Mouse (Mus musculus) thymus, adult 2 months (tissue): ENCODE results near the gene Limk1. TPM values are rescaled to one million over a fixed set of nuclear protein-coding genes. Genes with fewer than 3 reads are reported as not detected.

Experiments used
- DNase-seq: peaks from one replicate; pipeline ENCODE4 v3.0.0; 2021
- H3K27ac ChIP-seq: fragments of 200-500 bp; 2 replicates; pipeline ENCODE4 v1.5.1; 2012; ENCODE audit warnings: low read length, control low read depth; ENCODE audit not compliant: control insufficient read depth, insufficient read depth
- H3K27me3 ChIP-seq: fragments of 200-500 bp; 2 replicates; pipeline ENCODE4 v1.6.1; 2012; ENCODE audit warnings: mild to moderate bottlenecking, low read length, moderate library complexity, mixed read lengths; ENCODE audit not compliant: control insufficient read depth, insufficient read depth
- H3K36me3 ChIP-seq: fragments of 200-500 bp; 2 replicates; pipeline ENCODE4 v1.6.1; 2012; ENCODE audit warnings: mild to moderate bottlenecking, low read length, moderate library complexity; ENCODE audit not compliant: control insufficient read depth, insufficient read depth
- H3K4me1 ChIP-seq: fragments of 200-500 bp; replicated peaks from 2 replicates; pipeline ENCODE4 v1.6.1; 2012; ENCODE audit warnings: low read length; ENCODE audit not compliant: control insufficient read depth, insufficient read depth
- H3K4me3 ChIP-seq: fragments of 200-500 bp; 2 replicates; pipeline ENCODE4 v1.5.1; 2012; ENCODE audit warnings: mild to moderate bottlenecking, low read length, control low read depth, moderate library complexity; ENCODE audit not compliant: control insufficient read depth, insufficient read depth
- CTCF ChIP-seq: fragments of 200-500 bp; IDR thresholded peaks from 2 replicates; pipeline ENCODE4 v1.5.1; 2012; ENCODE audit warnings: mild to moderate bottlenecking, control low read depth, low read length, moderate library complexity, borderline replicate concordance; ENCODE audit not compliant: control insufficient read depth, poor library complexity, insufficient read depth; ENCODE audit errors: extremely low read depth
- POLR2A ChIP-seq: fragments of 200-500 bp; IDR thresholded peaks from 2 replicates; pipeline ENCODE4 v1.6.1; 2012; ENCODE audit warnings: mild to moderate bottlenecking, low read length, control low read depth, moderate library complexity; ENCODE audit not compliant: control insufficient read depth, poor library complexity, insufficient read depth; ENCODE audit errors: extremely low read depth
- WGBS: fragments of 180-500 bp; shearing (Covaris S2); methylation state at CpG from one replicate; pipeline ENCODE4 v1.1.7; 2018; 5-methylcytosine and 5-hydroxymethylcytosine counted together
- polyA plus RNA-seq: library from polyadenylated mRNA; depleted of rRNA; stranded (reverse); fragments of >200 nt; gene quantifications from 2 replicates; pipeline ENCODE4 v1.2.3, GENCODE M21; 2012

The Limk1 gene
- polyA plus RNA-seq, 1 experiment = 31.8 TPM

DNA sequence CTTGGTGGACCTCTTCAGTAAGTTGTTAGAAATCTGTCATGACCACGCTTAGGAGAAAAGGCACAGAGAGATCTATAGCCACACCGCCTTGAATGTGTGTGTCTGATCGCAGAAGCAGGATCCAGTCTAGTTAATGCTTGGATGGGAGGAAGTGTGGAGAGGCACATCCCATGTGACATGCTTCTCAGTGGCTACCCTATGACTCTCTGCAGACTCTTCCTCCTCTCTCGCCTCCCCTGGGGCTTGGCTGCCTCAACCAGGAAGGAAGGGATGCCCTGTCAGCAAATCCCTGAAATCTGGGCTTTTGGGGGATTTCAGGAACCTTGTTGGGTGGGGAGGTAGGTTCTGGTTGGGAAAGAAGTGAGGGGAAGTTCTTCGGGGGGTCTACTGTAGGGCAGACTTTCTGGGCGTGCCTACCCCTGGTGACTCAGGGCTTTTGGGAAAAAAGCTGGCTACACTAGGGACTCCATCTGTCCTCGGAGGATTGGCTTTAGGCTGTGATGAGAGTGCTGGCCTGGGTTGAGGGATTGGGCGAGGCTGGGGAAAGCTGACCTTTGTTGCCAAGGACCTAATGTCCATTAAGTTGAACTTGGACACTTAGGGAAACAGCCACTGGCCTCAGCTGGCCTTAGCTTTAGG, 38.7 kb upstream of the Limk1 start:
- Histone ChIP-seq H3K4me3 (no peak overlapping the region), H3K4me1 (no peaks in the 10 kb centered on the region), H3K27ac (no peak overlapping the region), H3K27me3 (no peaks in the 10 kb centered on the region), H3K36me3 (no peaks in the 10 kb centered on the region)
- 71% methylated on average over 8 of the region's 8 CpGs for WGBS
- TF ChIP-seq POLR2A = no peak
- no peak for TF ChIP-seq CTCF
- no peak for DNase-seq

GRCm38 (mm10) chr5:134725299-134725698, 36.9 kb upstream of the Limk1 start:
- 72% methylated on average over 4 of the region's 4 CpGs for WGBS
- no peak overlapping the region for H3K4me3 ChIP-seq
- peaks cover 2% of the 10 kb centered on the region; the same call in 1 of the 2 replicates for H3K27me3 ChIP-seq
- DNase-seq = no peak
- H3K36me3 ChIP-seq = no peaks in the 10 kb centered on the region
- TF ChIP-seq POLR2A (no peak), CTCF (no peak)
- H3K27ac ChIP-seq = no peak overlapping the region
- H3K4me1 ChIP-seq = no peaks in the 10 kb centered on the region

DNA sequence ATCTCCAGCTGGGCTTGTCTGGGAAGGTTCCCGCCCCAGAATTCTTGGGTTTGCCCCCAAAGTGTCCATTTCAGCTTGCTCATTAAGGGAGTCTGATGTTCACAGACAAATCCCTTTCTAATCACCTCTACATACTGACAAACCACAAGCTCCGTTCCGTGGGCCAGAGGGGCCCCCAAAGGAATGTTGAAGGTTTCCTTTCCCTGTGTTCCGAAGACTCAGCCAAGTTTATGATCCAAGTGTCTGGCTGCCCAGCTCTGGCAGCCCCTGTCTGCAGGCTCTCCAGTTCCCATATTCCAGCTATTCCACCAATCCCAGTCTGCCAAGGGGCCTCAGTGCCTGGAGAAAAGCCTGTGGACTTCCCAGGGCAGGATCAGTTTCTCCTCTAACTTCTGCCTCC, 31.7 kb upstream of the Limk1 start:
- DNase-seq = no peak
- H3K27ac ChIP-seq = no peak overlapping the region
- WGBS = 69% methylated on average over 4 of the region's 4 CpGs
- no peak overlapping the region for H3K4me3 ChIP-seq
- peaks cover 2% of the 10 kb centered on the region; the same call in 1 of the 2 replicates for H3K27me3 ChIP-seq
- H3K4me1 ChIP-seq = no peaks in the 10 kb centered on the region
- no peak for TF ChIP-seq CTCF
- no peak for TF ChIP-seq POLR2A
- no peaks in the 10 kb centered on the region for H3K36me3 ChIP-seq

DNA sequence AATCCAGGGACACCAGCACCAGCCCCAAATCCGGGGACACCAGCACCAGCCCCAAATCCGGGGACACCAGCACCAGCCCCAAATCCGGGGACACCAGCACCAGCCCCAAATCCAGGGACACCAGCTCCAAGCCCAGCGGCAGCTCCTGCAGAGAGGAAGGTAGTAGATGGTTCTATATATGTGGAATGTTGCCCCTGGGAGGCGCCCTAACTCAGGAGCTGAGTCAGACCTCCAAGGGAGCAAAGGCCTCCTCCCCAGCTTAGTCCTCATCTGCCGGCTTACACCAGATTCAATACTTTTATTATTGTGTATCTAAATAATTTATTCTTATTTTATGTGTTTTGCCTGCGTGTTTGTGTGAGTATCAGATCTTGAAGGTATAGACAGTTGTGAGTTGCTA, 22.7 kb upstream of the Limk1 start:
- TF ChIP-seq CTCF (no peak), POLR2A (no peak)
- DNase-seq = no peak
- Histone ChIP-seq H3K27ac (no peak overlapping the region), H3K4me3 (no peak overlapping the region), H3K27me3 (no peaks in the 10 kb centered on the region), H3K4me1 (no peaks in the 10 kb centered on the region), H3K36me3 (no peaks in the 10 kb centered on the region)
- WGBS = 86% methylated on average over 7 of the region's 7 CpGs

DNA sequence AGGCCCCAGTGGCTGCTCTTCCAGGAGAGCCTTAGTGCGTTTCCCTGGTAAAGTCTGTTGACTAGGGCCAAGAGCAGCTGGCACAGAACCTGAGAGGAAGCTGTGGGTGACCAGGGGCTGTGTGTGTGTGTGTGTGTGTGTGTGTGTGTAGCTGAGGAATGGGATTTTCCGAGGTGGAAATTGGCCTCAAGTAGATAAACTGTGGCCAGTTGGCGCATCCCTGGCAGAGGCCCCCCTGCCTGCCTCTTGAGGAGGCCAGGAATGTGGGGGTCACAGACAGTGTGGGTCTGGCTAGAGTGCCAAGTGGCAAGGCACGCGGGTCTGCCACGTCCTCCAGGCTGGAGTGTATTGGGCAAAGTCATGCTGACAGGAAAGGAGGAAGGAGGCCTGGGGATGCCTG, 20.9 kb upstream of the Limk1 start:
- WGBS = 49% methylated on average over 6 of the region's 6 CpGs
- H3K27ac ChIP-seq = no peak overlapping the region
- no peak for DNase-seq
- no peaks in the 10 kb centered on the region for H3K36me3 ChIP-seq
- H3K27me3 ChIP-seq = no peaks in the 10 kb centered on the region
- H3K4me3 ChIP-seq = no peak overlapping the region
- H3K4me1 ChIP-seq = no peaks in the 10 kb centered on the region
- TF ChIP-seq CTCF (no peak), POLR2A (no peak)

- TF ChIP-seq POLR2A = no peak
- TF ChIP-seq CTCF = no peak
- no peaks in the 10 kb centered on the region for H3K4me1 ChIP-seq
- no peak overlapping the region for H3K4me3 ChIP-seq
- no peaks in the 10 kb centered on the region for H3K27me3 ChIP-seq
- no peaks in the 10 kb centered on the region for H3K36me3 ChIP-seq
- DNase-seq = peak; percentile 83
- no peak overlapping the region for H3K27ac ChIP-seq
Measured at GRCm38 (mm10) chr5:134704157-134704556, 15.8 kb upstream of the Limk1 start.

DNA sequence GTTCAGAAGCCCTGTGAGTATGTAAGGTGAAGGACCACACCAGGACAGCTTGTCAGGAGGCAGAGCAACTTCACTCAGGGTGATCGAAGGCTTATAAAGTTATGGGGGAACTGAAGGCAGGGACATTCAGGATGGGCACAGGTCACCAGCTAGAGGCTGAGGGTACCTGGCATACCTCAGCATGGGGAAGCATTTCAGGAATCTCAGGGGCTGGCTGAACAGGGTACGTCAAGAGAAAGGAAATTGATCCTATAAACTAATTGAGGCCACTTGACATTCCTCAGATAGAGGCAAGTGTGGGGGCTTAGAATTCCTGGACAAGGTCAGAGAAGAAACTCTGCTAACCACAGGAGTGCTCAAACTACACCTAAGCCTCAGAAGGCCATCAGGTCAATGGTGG, 7.1 kb upstream of the Limk1 start:
- WGBS = 100% methylated on average over 2 of the region's 2 CpGs

More for the DNA sequence above, 7.1 kb upstream of the Limk1 start:
- Histone ChIP-seq H3K27me3 (no peaks in the 10 kb centered on the region), H3K4me3 (no peak overlapping the region), H3K27ac (no peak overlapping the region), H3K36me3 (no peaks in the 10 kb centered on the region), H3K4me1 (no peaks in the 10 kb centered on the region)
- DNase-seq = no peak
- TF ChIP-seq POLR2A = no peak
- TF ChIP-seq CTCF = no peak
